Mouse (Mus musculus) CH12.LX (cell line): ENCODE data around the gene Eml1.

Experiments
- CTCF ChIP-seq, 2 experiments: IDR thresholded peaks in 1 of 2; conservative IDR thresholded peaks in 1 of 2; 2 replicates each; pipeline ENCODE4 v1.5.1; 2011 to 2012; ENCODE audit warnings: low read depth in 2 of 2, low read length in 2 of 2, improper control_type of control experiment in 1 of 2, inconsistent platforms in 1 of 2, mild to moderate bottlenecking in 1 of 2, moderate library complexity in 1 of 2
- EP300 ChIP-seq: IDR thresholded peaks from 2 replicates; pipeline ENCODE4 v1.6.1; 2011; ENCODE audit warnings: low read length, improper control_type of control experiment
- JUND ChIP-seq: conservative IDR thresholded peaks from 2 replicates; pipeline ENCODE4 v1.6.1; 2011; ENCODE audit warnings: low read depth, low read length, improper control_type of control experiment
- MAFK ChIP-seq: IDR thresholded peaks from 2 replicates; pipeline ENCODE4 v1.6.1; 2011; ENCODE audit warnings: low read length, improper control_type of control experiment; ENCODE audit not compliant: insufficient replicate concordance
- MXI1 ChIP-seq: IDR thresholded peaks from 2 replicates; pipeline ENCODE4 v1.6.1; 2011; ENCODE audit warnings: mild to moderate bottlenecking, low read depth, low read length, improper control_type of control experiment
- POLR2A ChIP-seq: IDR thresholded peaks from 2 replicates; pipeline ENCODE4 v1.6.1; 2011; ENCODE audit warnings: low read depth, mild to moderate bottlenecking, improper control_type of control experiment, low read length
- POLR2AphosphoS2 ChIP-seq: IDR thresholded peaks from 2 replicates; pipeline ENCODE4 v1.6.1; 2011; ENCODE audit warnings: low read depth, low read length, improper control_type of control experiment
- ZMIZ1 ChIP-seq: IDR thresholded peaks from 2 replicates; pipeline ENCODE4 v1.6.1; 2012; ENCODE audit warnings: low read depth, mild to moderate bottlenecking, inconsistent platforms, low read length, improper control_type of control experiment
- ZNF384 ChIP-seq: IDR thresholded peaks from 2 replicates; pipeline ENCODE4 v1.6.1; 2012; ENCODE audit warnings: low read depth, low read length, improper control_type of control experiment, inconsistent platforms

DNA sequence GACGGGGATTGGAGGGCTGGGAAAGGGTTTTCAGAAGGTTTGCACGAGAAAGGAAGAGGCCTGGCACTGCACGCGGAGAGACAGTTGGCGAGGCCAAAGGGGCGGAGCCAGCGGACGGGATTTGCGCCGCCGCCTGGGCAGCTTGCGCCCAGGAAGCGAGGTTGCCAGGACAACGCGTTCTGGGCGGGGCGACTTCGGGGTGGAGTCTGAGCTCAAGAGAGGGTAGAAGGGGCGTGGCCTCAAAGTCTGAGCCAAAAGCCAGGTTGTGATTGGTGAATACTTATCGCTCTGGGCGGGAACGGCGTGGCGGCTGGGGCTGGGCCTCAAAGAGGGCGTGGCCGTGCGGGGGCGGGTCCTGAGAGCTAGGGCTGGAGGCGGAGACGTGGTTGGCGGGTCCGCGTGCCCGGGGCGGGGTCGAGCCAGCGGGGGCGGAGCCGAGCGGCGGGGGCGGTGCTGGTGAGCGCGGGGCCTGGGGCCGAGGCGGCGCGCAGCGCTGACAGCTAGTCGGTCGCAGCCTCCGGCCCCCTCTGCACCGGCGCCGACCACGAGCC, 36.8 kb upstream of the Eml1 start, which contains the start of gene Cyp46a1:
- TF ChIP-seq POLR2AphosphoS2 (no peak), POLR2A (no peak), CTCF (conservative IDR thresholded peaks at IDR 0.05 in 1 of 2, IDR thresholded peaks at IDR 0.05 in 1 of 2; ENCODE audit: low read depth in 2 of 2, low read length in 2 of 2) (no peak), EP300 (no peak), ZMIZ1 (no peak), ZNF384 (no peak), MAFK (no peak), JUND (no peak), MXI1 (no peak; the same call in 1 of the 2 replicates)
